Mouse (Mus musculus): ENCODE results near the gene Apbb2.

DNA sequence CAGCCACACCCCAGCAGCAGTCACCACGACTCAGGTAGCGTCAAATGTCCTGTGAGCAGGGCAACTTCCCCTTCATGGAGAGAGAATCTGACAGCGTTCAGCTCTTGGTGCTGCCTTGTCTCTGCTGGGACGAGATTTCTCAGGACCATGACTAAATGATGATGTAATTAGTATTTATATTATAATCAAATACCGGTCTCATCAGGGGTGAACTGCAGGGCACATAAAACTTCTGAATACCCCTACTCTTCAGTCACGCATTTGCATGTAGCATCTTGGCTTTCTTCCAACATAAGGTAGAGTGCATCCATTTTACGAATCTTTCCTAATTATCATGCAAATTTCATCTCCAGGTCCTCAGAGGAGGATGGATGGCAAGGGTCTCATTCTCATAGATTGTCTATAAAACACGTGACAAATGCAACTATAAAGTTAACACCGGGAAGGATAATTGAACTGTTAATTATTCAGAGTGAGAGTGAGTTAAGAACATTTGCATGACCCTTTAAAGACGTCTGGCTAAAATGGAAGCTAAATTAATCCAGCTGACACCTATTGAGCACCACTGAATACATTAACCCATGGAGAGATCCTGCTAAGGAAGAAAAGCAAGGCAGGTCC is 17.0 kb upstream of the Apbb2 start:
- TF ChIP-seq CTCF (conservative IDR thresholded peaks at IDR 0.05; ENCODE audit: low read length) (no peak), NANOG (IDR thresholded peaks at IDR 0.05; ENCODE audit: borderline replicate concordance, low read length) (no peak), POU5F1 (IDR thresholded peaks at IDR 0.05; ENCODE audit: borderline replicate concordance, low read length) (no peak)
